Mouse (Mus musculus) inflammation-experienced regulatory T-cells, adult 6 months (primary cell): ENCODE results near the gene Tcf7l2. TPM values are rescaled to one million over a fixed set of nuclear protein-coding genes. Genes with fewer than 3 reads are reported as not detected.

Experiments used
- ATAC-seq: one replicate; pipeline ENCODE4 v1.8.0; 2017
- polyA plus RNA-seq, 3 experiments: library from polyadenylated mRNA; unstranded; fragments of 100-300 nt; shearing (Covaris generic); gene quantifications; one replicate each; pipeline ENCODE4 v1.2.1; 2017

Tcf7l2 gene
- polyA plus RNA-seq, 3 experiments from 2014 or later: 0.75 to 1.0 (median 0.88) TPM

GRCm38 (mm10) chr19:55833807-55834385 lies 92.3 kb downstream of the Tcf7l2 start:
- ATAC-seq: no peak

DNA sequence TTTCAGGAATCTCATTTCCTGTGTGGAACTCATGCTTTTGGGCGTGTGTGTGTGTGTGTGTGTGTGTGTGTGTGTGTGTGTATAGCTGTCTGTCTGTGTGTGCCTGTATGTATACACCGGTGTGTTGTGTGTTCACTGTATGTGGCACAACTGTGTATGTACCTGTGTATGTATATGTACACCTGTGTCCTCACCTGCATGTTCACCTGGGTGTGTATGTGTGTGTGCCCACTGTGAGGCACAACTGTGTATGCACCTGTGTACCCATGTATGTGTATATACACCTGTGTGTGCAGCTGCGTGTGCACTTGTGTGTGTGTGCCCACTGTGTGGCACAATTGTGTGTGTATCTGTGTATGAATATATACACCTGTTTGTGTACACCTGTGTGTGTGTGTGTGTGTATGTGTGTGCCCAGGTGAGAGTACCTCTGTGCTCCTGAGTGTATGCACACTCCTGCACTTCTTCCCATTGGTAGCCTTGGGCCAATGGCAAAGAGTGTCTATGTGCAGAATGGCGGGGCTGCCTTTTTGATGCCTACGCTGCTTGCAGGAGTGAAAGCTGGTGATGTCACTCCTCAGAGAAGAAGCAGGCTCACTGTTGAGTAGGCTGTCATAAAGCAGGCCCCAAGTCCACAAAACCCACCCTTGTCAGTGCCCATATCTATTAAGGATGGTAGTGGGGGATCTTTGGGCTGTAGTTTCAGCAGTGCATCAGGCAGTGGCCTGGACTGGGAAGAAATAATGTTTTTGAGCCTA lies 95.5 kb downstream of the Tcf7l2 start:
- no peak for ATAC-seq

- ATAC-seq: no peak
Observed at GRCm38 (mm10) chr19:55837924-55838323, 96.3 kb downstream of the Tcf7l2 start.

DNA sequence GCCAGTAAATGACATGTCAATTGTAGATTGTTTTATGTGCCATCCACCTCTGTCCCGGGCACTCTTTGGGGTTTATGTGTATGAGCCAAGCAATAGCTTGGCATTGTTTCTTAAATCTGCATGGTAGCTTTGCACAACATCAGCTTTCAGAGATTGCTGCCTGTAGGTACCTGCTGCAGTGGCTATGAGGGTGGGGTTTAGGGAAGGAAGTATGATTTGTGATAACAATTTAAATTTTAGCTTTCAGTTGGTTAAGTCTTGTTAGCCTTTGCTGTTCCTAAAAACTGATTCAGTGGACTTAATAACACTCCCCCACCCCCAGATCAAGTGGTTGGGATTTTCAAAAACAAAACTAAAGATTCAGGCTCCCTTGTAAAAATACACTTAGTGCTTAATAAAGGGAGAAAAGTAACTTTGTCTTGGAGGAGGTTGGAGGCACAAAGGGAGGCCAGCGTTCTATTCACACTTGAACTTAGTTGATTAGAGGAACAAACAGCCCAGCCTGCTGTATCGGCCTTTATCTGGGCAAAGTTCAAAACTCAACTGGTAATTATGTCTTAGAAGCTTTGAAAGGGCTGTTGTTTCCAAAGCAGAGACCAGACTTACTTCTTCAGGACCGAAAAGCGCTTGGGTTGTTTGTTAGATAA lies 96.9 kb downstream of the Tcf7l2 start:
- ATAC-seq: no peak

DNA sequence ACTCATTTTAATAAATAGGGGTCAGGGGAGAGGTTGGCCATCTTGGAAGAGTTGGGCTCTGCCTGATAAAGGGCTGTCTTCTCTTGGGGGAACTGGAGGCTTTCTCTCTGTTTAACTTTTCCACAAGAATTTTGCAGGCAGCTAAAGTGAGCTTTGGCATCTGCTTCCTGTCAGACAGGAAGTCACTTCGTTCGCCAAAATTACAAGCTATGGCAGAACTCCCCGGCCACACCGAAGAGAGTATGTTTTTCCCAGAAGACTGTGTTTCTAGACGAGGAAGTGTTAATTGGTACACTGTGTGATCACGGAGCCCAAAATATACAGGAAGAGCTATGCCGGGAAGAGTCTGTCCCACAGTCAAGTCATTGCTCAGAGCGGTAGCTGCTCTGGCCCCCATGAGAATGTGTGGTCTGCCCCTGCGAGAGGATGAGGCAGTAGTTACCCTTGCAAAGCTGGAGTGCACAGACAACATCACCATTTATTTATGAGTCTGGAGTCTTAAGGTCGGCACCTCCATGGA lies 97.5 kb downstream of the Tcf7l2 start:
- no peak for ATAC-seq

GRCm38 (mm10) chr19:55840499-55841121 lies 99.0 kb downstream of the Tcf7l2 start:
- ATAC-seq: no peak

GRCm38 (mm10) chr19:55842046-55842445 lies 100.4 kb downstream of the Tcf7l2 start:
- ATAC-seq: no peak

- no peak for ATAC-seq
Observed at GRCm38 (mm10) chr19:55843111-55843887, 101.7 kb downstream of the Tcf7l2 start.

GRCm38 (mm10) chr19:55845702-55846101 lies 104.1 kb downstream of the Tcf7l2 start:
- ATAC-seq: no peak

DNA sequence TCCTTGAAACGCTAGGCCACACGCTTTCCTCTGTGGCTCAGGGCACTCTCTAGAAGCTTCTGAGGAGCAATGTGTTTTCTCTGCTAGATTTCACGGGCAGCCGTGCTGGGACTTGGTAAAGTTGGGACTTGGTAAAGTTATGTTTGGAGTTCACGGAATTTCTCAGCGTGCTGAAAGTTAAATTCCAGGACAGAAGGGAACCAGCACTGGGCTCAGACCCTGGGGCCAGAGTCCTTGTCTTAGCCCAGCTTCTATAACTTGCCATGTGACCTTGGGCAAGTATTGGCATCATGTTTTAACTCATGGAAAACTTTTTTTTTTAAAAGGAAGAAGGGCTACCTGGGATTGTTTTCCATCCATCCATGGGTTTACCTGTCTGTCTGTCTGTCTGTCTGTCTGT lies 104.6 kb downstream of the Tcf7l2 start:
- no peak for ATAC-seq

DNA sequence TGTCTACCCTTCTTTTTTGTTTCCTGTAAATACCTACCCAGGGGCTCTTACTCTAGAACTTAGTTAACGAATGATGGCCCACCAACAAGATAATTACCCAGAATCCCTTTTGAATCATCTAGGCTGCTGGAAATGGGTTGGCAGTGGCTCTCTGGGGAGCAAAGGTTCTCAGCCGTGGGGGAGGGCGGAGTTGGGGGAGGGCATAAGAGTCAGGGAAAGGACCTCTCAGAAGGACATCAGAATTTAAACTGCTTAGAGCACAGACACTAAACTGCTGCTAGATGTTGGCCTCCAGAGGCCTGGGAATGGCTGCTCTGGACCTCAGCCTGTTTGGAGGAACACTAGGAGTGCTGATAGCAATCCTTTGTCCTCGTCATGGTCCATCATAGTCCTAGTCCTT lies 105.4 kb downstream of the Tcf7l2 start:
- no peak for ATAC-seq

DNA sequence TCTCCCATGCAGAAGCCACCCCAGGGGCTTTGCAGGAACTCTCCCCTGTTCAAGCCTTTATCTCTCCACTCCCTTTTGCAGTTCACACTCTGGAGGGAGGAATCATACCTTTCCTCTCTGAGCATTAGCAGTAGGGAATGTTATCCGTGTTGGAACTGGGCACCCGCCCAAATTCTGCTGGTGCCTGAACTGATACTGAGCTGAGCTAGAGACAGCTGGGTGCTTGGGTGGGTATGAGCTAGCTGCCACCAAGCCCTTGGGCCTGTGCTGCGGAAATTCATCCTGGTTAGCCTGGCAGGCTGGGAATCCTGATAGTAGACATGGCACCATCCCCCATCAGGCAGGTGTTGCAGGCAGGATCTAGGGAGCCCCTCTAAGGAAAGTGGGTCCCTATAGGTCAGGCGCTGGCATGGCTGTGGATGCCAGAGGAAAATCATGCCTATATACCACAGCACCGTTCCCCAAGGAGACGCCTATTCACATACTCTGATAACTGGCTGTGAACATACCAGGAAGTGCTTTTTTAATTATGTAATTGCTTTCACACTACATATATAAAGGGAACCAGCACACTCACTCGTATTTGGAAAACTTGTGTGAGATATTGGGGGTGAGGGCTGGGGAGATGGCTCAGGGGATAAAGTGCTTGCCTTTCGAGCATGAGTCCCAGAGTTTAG lies 108.9 kb downstream of the Tcf7l2 start:
- ATAC-seq: no peak

DNA sequence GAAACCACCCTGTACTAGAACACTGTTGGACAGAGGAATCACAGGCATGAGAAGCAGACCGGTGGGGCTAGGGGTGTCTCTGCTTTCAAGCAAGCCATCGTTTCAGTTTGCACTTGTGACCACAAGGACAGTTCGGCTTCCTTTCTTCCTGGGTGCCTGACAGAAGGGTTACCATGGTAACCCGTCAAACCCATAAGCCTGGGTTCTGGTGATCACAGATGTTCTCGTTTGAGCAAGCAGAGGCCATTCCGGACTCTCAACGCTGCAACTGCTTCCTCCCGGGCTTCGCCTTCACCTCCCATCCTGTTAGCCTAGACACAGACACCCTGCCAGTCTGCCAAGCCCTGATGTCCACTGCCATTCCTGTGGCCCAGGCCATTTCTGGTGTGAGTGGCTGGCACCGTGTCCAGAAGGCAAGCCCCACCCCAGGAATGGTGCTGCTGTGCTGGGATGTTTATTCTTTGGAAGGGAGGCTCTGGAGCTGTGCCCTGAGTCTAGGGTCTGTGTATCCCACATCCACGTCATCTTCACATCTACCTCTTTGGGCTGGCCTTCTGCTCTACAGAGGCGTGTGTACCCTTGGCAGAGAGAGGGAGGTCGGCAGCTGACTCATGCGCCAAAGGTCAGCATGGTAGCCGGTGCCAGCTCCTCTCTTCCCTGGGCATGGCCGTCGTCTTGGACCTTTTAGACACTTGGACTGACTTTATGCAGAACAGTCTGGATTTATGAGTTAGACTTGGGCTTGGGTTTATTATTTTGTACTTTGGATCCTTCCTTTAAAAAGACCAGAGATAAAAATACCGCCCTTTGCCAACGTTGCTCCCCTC lies 110.1 kb downstream of the Tcf7l2 start:
- no peak for ATAC-seq

GRCm38 (mm10) chr19:55854389-55854788 lies 112.8 kb downstream of the Tcf7l2 start:
- no peak for ATAC-seq

GRCm38 (mm10) chr19:55855571-55855970 lies 114.0 kb downstream of the Tcf7l2 start:
- no peak for ATAC-seq

DNA sequence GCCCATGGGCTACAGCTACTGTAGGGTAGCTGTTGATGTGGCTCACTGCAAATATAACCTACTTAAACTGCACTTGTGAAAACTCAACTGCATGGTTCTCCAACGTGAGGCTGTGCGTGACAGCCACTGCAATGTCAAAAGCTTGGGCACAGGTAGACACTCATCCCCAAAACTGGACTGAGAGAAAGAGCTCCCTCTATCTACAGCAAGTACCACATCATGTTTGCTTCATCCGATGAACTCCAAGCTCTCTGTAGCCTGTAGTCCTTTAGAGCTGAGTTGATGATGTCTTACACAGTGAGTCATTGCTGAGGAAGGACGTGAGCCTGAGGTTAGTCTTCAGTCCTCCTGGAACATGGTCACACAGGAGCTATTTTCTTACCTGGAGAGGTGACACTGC lies 115.7 kb downstream of the Tcf7l2 start:
- no peak for ATAC-seq

GRCm38 (mm10) chr19:55860009-55860743 lies 118.6 kb downstream of the Tcf7l2 start:
- ATAC-seq: no peak

- no peak for ATAC-seq
Observed at GRCm38 (mm10) chr19:55861746-55862145, 120.1 kb downstream of the Tcf7l2 start.

DNA sequence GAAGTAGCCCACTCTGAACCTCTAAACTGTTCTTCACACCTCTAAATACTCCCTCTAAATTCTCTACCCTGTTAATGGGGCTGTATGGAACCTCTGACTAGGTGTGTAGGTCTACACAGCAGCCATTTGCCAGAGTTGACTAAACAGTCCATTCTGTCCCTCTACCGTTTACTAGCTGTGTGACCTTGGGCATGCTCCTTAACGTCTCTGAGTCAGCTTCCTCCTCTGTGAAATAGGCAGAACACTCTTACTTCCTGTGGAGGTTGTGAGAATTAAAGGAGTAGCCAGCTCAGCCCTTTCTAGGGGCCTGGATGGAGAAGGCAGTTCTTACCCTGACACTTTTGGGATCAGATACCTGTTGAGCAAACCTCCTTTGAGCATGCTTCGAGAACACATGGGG lies 120.9 kb downstream of the Tcf7l2 start:
- no peak for ATAC-seq

DNA sequence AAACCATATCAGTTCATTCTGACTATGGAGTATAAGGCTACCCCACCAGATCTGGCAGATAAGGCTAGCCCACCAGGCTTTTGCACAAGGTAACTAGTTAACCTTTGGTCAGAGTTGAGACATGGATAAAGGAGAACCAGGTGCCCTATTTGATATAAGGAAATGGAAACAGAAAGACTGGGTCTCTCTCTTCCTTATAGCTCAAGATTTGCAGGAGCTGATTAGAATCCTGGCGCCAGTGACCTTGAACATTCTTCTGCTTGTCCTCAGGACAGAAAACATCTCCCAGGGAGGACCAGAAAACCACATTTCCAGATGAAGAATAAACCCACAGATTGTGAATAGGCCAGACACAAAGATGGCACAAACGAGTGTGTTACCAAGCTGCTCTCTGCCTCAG lies 123.4 kb downstream of the Tcf7l2 start:
- ATAC-seq: no peak
